Mouse (Mus musculus): ENCODE data around the gene Rhox3c.
"Not testable (repeated sequence)": the region's sequence is repeated elsewhere in the genome, so short reads cannot be mapped to it uniquely, and the experiment has no call there.

The Rhox3c gene

DNA sequence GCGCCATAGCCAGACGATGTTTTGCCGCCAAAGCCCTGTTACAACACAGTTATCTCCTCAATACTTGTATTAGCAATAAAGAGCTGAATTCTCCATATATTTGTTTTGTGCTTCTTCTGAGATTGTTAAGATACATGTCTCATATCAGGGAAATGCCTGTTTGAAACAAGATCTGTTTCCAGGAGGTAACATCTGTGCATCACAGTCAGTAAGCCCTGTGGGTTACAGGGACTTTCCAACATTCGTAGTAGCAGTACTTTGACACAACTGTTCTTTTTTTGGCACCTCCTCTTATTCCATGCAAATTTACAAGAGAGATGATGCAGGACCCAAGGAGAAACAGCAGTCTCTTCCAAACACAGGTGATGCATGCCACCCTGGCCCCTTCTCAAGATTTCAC lies at the start of gene Rhox3c:
TSS of gene Rhox3c (plus strand) at position 301 of the 400 bp plus-strand sequence.
- DNase-seq (ENCODE audit: low spot score in 2 of 2), result not testable (repeated sequence)

DNA sequence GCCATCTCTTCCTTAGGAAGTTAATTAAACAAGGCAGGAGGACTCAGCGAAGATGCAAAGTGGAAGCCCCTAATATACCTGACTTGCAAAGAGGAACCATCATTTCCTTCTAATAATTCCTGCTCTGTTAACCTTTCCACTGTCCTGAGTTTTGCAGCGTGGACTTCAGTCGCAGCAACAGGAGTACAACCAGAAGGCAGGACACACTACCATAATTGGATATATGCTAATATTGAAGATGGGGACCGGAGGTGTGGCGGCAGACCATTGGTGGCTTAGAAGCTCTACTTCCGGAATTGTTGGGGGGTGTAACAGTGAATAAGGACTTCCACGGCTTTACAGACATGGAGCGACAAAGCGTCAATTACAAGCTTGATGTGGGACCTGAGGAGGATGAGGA lies 46.6 kb upstream of the Rhox3c start, which contains the start of gene Rhox2b:
TSS of gene Rhox2b (plus strand) at position 301 of the 400 bp plus-strand sequence.
- not testable (repeated sequence) for DNase-seq (ENCODE audit: low spot score in 2 of 2)

DNA sequence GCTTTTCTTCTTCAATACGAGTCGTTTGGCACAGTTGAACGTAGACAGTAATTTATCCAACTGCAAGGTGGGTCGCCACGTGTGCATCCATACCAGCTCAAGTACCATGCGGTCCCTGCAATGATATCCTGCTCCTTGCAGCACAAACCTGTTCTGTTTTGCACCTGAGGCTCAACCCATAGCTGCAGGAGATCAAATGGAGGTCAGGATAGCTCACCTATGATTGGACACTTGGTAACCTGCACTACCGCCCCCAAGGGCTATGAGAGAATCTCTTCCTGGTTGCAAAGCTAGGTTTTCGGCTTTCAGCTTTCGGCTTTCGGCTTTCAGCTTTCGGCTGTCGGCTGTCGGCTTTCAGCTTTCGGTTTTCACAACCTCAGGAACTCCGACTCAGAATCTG lies 26.2 kb upstream of the Rhox3c start, which contains the start of gene Rhox4b:
TSS of gene Rhox4b (plus strand) at position 301 of the 400 bp plus-strand sequence.
- DNase-seq (ENCODE audit: low spot score in 2 of 2), result not testable (repeated sequence)

DNA sequence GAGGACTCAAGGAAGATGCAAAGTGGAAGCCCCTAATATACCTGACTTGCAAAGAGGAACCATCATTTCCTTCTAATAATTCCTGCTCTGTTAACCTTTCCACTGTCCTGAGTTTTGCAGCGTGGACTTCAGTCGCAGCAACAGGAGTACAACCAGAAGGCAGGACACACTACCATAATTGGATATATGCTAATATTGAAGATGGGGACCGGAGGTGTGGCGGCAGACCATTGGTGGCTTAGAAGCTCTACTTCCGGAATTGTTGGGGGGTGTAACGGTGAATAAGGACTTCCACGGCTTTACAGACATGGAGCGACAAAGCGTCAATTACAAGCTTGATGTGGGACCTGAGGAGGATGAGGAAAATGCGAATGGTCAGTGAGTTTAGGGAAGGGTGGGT lies 5.0 kb upstream of the Rhox3c start, which contains the start of gene Rhox2c:
TSS of gene Rhox2c (plus strand) at position 301 of the 400 bp plus-strand sequence.
- not testable (repeated sequence) for DNase-seq (ENCODE audit: low spot score in 2 of 2)

DNA sequence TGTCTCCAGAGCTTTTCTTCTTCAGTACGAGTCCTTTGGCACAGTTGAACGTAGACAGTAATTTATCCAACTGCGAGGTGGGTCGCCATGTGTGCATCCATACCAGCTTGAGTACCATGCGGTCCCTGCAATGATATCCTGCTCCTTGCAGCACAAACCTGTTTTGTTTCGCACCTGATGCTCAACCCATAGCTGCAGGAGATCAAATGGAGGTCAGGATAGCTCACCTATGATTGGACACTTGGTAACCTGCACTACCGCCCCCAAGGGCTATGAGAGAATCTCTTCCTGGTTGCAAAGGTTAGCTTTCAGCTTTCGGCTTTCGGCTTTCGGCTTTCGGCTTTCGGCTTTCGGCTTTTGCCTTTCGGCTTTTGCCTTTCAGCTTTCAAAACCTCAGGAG lies 21.7 kb downstream of the Rhox3c start, which contains the start of gene Rhox4c:
TSS of gene Rhox4c (plus strand) at position 301 of the 400 bp plus-strand sequence.
- DNase-seq (ENCODE audit: low spot score in 2 of 2), result not testable (repeated sequence)

DNA sequence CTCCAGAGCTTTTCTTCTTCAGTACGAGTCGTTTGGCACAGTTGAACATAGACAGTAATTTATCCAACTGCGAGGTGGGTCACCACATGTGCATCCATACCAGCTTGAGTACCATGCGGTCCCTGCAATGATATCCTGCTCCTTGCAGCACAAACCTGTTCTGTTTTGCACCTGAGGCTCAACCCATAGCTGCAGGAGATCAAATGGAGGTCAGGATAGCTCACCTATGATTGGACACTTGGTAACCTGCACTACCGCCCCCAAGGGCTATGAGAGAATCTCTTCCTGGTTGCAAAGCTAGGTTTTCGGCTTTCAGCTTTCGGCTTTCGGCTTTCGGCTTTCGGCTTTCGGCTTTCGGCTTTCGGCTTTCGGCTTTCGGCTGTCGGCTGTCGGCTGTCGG lies 55.7 kb downstream of the Rhox3c start, which contains the start of gene Rhox4d:
TSS of gene Rhox4d (plus strand) at position 301 of the 400 bp plus-strand sequence.
- not testable (repeated sequence) for DNase-seq (ENCODE audit: low spot score in 2 of 2)

Data from heart, adult 9 months (tissue).